Mouse (Mus musculus): ENCODE measurements around the gene Vmn1r229. TPM values are rescaled to one million over a fixed set of nuclear protein-coding genes. Genes with fewer than 3 reads are reported as not detected.

Vmn1r229 gene
- not detected in 2 replicates for polyA plus RNA-seq (2012; rRNA removed)

GRCm38 (mm10) chr17:20811255-20811654 lies at the start of gene Vmn1r229:
Gene Vmn1r229, plus strand, starts transcription at chr17:20811555.

GRCm38 (mm10) chr17:20786057-20786456 lies 25.3 kb upstream of the Vmn1r229 start, which contains the start of gene Vmn1r228:
Gene Vmn1r228, minus strand, starts transcription at chr17:20786157.

GRCm38 (mm10) chr17:20840144-20840543 lies 28.8 kb downstream of the Vmn1r229 start, which contains the start of gene Vmn1r230:
Gene Vmn1r230, plus strand, starts transcription at chr17:20840444.

Other genes starting within 250 kb of the Vmn1r229 start
- not detected in 2 replicates for gene Vmn2r109, start 246.8 kb upstream of the Vmn1r229 start, polyA plus RNA-seq (2012; rRNA removed)
- not detected in 2 replicates for gene Vmn2r110, start 215.1 kb upstream of the Vmn1r229 start, polyA plus RNA-seq (2012; rRNA removed)
- not detected in 2 replicates for gene Fpr-rs3, start 186.7 kb upstream of the Vmn1r229 start, polyA plus RNA-seq (2012; rRNA removed)
- gene Vmn1r226, start 128.7 kb upstream of the Vmn1r229 start, polyA plus RNA-seq (2012; rRNA removed) = not detected in 2 replicates
- gene Vmn1r227, start 81.7 kb upstream of the Vmn1r229 start, polyA plus RNA-seq (2012; rRNA removed) = not detected in 2 replicates
- not detected in 2 replicates for gene Vmn1r228, start 25.4 kb upstream of the Vmn1r229 start, polyA plus RNA-seq (2012; rRNA removed)
- not detected in 2 replicates for gene Vmn1r230, start 28.9 kb downstream of the Vmn1r229 start, polyA plus RNA-seq (2012; rRNA removed)
- gene Vmn1r231, start 93.5 kb downstream of the Vmn1r229 start, polyA plus RNA-seq (2012; rRNA removed) = not detected in 2 replicates
- not detected in 2 replicates for gene Vmn1r232, start 108.2 kb downstream of the Vmn1r229 start, polyA plus RNA-seq (2012; rRNA removed)
- gene Ppp2r1a, start 133.8 kb downstream of the Vmn1r229 start, polyA plus RNA-seq (2012; rRNA removed) = 242 and 289 TPM in 2 replicates
- not detected in 2 replicates for gene Vmn1r233, start 184.9 kb downstream of the Vmn1r229 start, polyA plus RNA-seq (2012; rRNA removed)
- gene Zfp160, start 197.3 kb downstream of the Vmn1r229 start, polyA plus RNA-seq (2012; rRNA removed) = 18.8 and 30.2 TPM in 2 replicates